Mouse (Mus musculus) adrenal gland, postnatal 4 days (tissue): ENCODE results near the gene En2. TPM values are rescaled to one million over a fixed set of nuclear protein-coding genes. Genes with fewer than 3 reads are reported as not detected.

ENCODE experiments used
- DNase-seq, 2 experiments: peaks; one replicate each; pipeline ENCODE4 v3.0.0; 2021 to 2022; ENCODE audit warnings: low spot score in 2 of 2, mixed read lengths in 2 of 2
- long read RNA-seq, 2 experiments: library from polyadenylated mRNA; stranded (forward); transcript quantifications; one replicate each; pipeline ENCODE4 v2.0.0; 2021
- total RNA-seq, 2 experiments: library from RNA; stranded (reverse); gene quantifications; 2 replicates each; pipeline ENCODE4 v1.2.3; 2021

En2 gene
- total RNA-seq = under 1 TPM; 0.08 to 0.28 TPM
- long read RNA-seq, experiment 1 = 0 reads
- long read RNA-seq, experiment 2, partial matches to known transcripts = 0 of 1 reads
- long read RNA-seq, experiment 2, other reads (novel, unspliced or antisense) = 0 of 1 reads

GRCm38 (mm10) chr5:28165358-28166255 lies at the start of gene En2:
TSS of gene En2 (plus strand) at chr5:28165694.
- peak in 1 of 2 experiments; percentile 5 for DNase-seq

- no peak for DNase-seq
Measured at GRCm38 (mm10) chr5:28117251-28117880, 48.1 kb upstream of the En2 start.

- no peak for DNase-seq
Measured at GRCm38 (mm10) chr5:28117882-28118530, 47.5 kb upstream of the En2 start.

GRCm38 (mm10) chr5:28118531-28118925 lies 47.0 kb upstream of the En2 start:
- DNase-seq = no peak

- DNase-seq = no peak
Measured at GRCm38 (mm10) chr5:28119576-28119975, 45.9 kb upstream of the En2 start.

GRCm38 (mm10) chr5:28122491-28123454 lies 42.7 kb upstream of the En2 start:
- peak in 1 of 2 experiments; percentile 30 for DNase-seq

- no peak for DNase-seq
Measured at GRCm38 (mm10) chr5:28123455-28123825, 42.1 kb upstream of the En2 start.

GRCm38 (mm10) chr5:28124321-28125230 lies 40.9 kb upstream of the En2 start:
- DNase-seq = no peak

GRCm38 (mm10) chr5:28128851-28129250 lies 36.6 kb upstream of the En2 start:
- DNase-seq = no peak

GRCm38 (mm10) chr5:28132231-28132630 lies 33.3 kb upstream of the En2 start:
- no peak for DNase-seq

GRCm38 (mm10) chr5:28136438-28136837 lies 29.1 kb upstream of the En2 start:
- DNase-seq = no peak

- DNase-seq = no peak
Measured at GRCm38 (mm10) chr5:28144555-28144954, 20.9 kb upstream of the En2 start.

- no peak for DNase-seq
Measured at GRCm38 (mm10) chr5:28146018-28146417, 19.5 kb upstream of the En2 start.

- DNase-seq = no peak
Measured at GRCm38 (mm10) chr5:28148473-28148872, 17.0 kb upstream of the En2 start.

- DNase-seq = no peak
Measured at GRCm38 (mm10) chr5:28149436-28149835, 16.1 kb upstream of the En2 start.

- no peak for DNase-seq
Measured at GRCm38 (mm10) chr5:28157044-28157730, 8.3 kb upstream of the En2 start.

- no peak for DNase-seq
Measured at GRCm38 (mm10) chr5:28157781-28158180, 7.7 kb upstream of the En2 start.

- no peak for DNase-seq
Measured at GRCm38 (mm10) chr5:28158308-28159071, 7.0 kb upstream of the En2 start.
